Mouse (Mus musculus) heart, adult 9 months (tissue): ENCODE results near the gene Igsf3.

Source experiments
- DNase-seq, 2 experiments: peaks; one replicate each; pipeline ENCODE4 v3.0.0; 2022; ENCODE audit warnings: low spot score in 2 of 2

Igsf3 gene

DNA sequence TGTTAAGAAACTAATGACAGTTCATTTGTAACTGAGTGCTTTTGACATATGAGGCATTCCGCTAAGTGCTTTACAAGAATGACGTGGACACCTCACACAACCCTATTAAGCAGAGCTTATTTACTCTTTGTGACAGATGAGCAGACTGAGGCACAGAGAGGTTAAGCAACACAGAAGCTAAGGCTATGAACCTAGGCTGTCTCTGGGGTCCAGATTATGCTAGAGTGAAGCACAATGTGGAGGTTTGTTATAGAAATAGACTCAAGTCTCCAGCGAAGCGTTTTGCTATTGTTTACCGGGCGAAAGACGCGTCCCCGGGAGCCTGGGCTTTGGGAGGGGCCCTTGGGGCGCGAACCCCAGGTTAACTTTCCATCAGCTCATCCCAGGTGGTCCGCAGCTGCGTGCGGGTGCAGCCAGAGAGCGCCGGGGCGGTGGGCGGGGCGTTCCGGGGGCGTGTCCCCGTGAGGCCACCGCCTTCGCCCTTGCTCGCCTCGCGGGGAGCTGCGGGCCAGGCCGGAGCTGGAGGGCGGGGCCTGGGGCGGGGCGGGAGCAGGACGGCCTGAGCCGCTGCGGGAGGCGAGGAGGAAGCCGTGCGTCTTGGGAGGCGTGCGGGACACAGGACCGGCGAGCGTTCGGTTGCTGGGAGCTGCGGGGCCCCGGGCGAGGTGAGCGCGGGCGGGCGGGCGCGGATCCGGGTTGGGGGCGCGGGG, at the start of gene Igsf3:
Igsf3 (plus strand) TSS at position 546 of the 710 bp plus-strand sequence.
- DNase-seq, result peak; percentile 74 to 77

DNA sequence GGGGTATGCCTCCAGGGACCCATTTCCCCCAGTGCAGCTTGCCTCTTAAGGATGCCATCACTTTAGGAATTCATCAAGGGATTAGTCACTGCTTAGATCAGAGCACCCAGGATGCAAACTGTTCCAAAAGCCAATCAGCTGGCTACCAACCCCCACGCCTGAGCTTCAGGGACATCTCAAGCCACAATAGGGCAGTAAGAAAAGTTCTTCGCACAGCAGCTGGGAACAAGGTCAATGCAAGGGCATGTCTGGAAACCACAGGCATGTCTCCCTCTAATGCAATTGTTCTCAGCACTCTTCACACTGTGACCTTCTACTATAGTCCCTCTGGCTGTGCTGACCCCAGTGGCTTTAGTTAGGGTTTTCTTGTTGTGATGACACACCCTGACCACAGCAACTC, 49.6 kb upstream of the Igsf3 start:
- no peak for DNase-seq

DNA sequence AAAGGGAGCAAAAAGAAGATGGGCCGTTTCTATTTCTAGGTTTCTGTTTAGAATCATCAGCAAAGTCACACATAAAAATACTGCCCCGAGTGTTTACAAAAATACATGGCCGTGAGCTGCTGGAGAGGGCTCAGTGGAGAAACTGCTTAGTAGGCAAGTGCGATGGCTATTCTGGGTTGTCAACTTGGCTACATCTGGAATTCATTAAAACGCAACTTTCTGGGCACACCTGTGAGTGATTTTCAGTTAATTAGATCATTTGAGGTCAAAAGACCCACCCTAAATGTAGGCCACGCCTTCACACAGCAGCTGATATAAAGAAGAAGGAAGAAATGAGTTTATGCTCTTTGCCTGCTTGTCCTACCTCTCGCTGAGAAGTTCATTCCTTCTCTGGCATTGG, 48.3 kb upstream of the Igsf3 start:
- no peak for DNase-seq

- DNase-seq, result no peak
Observed at GRCm38 (mm10) chr3:101343199-101343924, 33.5 kb upstream of the Igsf3 start.

DNA sequence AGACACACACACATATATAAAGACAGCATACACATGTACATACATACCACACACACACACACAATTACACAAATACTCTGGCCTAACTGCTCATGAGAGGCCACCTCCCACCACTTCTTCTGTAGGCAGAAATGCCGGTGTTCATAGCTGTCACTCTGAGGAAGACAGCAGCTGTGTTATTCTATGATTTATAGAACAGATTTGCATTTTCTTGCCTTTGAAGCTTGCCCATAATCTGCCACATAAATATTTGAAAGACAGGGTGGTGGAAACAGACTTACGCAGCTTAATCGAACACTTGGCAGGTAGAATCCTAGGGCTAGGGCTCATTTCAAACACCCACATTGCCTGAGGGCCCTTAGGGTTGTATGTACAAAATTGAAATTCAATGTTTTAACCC, 32.6 kb upstream of the Igsf3 start:
- no peak for DNase-seq

DNA sequence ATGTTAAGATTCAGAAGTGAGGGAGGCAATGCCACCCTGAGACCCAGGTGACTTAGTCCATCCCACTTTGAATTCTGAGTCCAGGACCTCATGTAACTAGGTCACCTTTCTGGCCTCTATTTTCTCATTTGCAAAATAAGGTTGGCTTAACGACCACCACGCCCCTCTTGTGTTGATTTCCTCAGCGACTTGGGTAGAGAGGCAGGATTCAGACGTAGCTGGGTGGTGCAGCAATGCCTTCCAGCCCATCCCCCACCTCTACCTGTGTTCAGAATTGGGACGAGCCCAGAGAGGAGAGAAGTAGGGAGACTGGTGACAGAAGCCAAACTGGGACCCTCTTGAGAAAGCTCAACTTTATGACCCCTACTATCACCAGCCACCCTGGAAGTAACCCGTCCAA, 31.6 kb upstream of the Igsf3 start:
- DNase-seq, result no peak

GRCm38 (mm10) chr3:101346806-101347205, 30.1 kb upstream of the Igsf3 start:
- no peak for DNase-seq

- DNase-seq, result no peak
Observed at GRCm38 (mm10) chr3:101348501-101349161, 28.3 kb upstream of the Igsf3 start.

- DNase-seq, result no peak
Observed at GRCm38 (mm10) chr3:101349542-101350307, 27.2 kb upstream of the Igsf3 start.

DNA sequence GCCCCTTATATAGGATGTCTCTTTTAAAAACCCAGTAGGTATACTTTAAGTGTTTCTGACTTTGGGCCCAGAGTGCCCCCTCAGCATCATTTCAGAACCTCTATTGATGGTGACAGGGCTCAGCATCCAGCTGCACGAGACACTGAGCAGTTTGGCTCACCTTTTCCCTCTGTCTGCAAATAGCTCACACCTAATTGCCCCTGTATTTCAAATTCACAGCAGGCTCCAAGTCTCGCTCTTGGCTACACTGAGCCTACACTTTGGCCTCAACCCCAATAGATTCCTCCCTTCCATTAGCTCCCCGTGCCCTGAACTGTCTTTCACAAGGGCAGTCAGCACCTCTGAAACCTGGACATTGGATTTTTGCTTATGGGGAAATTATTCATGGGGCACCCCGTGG, 26.5 kb upstream of the Igsf3 start:
- DNase-seq, result no peak

DNA sequence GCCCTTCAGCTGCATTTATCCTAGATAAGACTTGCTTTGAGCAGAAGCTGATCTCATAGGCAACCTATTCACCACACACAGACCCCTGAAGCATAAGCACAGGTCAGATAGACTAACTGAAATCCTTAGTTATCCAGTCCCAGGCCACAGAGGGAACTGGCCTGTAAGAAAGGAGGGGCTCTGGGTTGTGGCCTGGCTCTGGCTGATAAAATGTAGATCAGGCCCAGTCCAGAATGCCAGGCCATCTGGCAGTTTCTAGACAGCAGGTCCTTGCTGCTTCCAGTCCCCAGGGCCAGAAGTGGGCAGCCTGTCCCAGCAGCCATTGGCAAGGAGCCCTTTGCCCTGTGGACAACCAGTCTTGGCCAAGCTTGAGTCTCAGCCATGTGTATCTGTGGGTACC, 22.4 kb upstream of the Igsf3 start:
- peak; percentile 35 to 50 for DNase-seq

DNA sequence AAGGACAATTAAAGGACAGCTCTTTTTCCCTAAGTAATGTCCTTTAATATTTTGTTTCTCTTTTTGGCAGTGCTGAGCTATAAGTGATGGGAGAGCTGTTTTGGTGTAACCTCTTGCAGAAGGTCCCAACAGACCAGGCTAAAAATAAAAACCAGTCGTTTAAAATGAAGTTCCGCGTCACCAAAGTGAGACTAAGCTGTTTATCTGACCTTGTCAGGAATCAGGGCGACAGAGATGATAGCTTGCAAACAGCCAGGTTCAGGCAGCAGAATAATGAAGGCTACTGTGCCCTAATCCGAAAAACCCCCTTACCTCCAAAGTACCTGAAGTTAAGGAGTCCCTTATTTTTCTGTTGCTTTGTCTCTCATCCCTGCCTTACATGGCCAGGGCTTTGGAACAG, 21.2 kb upstream of the Igsf3 start:
- no peak for DNase-seq

GRCm38 (mm10) chr3:101356583-101357553, 20.0 kb upstream of the Igsf3 start:
- DNase-seq, result no peak

GRCm38 (mm10) chr3:101360832-101361231, 16.1 kb upstream of the Igsf3 start:
- DNase-seq, result no peak

- DNase-seq, result no peak
Observed at GRCm38 (mm10) chr3:101362391-101362790, 14.5 kb upstream of the Igsf3 start.

DNA sequence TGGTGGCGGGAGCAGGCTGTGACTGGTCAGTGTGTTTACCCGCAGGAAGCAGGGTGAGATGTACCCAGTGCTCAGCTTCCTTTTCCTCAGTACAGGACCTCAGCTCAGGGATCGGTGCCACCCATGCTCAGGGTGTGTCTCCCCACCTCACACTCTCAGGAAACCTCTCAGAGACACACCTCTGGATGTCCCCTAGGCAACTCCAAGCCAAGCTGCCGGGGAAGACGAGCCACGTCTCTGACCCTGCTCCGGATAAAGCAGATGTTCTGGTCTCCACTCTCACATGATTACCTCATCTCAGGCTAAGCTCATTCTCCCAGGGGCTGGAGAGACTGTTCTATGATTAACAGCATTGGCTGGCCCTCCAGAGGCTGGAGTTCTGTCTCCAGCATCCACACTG, 13.3 kb upstream of the Igsf3 start:
- DNase-seq, result peak; percentile 27 to 51

DNA sequence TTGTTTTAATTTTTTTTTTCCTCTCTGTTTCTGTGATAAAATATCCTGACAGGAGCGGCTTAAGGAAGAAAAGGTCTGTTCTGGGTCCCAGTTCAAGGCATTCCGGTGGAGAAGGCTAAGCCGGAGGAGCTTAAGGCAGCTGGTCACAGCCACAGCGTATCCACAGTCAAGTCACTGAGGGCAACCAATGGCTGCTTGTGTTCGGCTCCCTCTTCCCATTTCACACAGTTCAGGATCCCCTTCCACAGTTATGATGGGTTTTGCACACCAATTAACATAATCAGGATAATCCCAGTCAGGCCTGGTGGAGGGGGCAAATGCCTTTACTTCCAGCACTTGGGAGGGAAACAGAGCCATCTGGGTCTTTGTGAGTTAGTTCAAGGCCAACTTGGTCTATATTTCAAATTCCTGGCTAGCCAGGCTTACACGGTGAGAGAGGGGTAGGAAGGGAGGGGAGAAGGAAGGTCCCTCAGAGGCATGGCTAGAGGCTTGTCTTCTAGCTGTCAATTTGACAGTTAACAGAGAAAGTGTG, 11.7 kb upstream of the Igsf3 start:
- no peak for DNase-seq

GRCm38 (mm10) chr3:101365911-101366310, 11.0 kb upstream of the Igsf3 start:
- DNase-seq, result no peak

DNA sequence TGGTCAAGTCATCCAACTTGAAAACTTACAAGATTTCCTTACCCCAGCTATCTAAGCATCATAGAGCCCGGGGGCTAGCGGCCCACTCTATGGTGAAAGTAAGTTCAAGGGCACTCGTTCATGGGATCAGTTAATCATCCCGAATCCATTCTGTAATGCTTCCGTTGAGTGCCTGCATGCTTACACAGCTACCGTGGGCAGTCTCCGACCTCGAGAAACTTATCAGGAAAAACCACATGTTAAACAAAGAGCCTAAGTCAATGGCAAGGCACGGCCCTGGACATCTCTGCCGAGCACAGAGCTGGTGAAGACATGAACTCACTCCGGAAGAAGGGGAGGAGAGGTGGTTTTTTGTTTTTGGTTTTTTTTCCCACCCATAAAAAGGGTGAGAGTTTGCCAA, 9.5 kb upstream of the Igsf3 start:
- no peak for DNase-seq

- no peak for DNase-seq
Observed at GRCm38 (mm10) chr3:101369301-101369881, 7.5 kb upstream of the Igsf3 start.
